In the genomic region with DNA sequence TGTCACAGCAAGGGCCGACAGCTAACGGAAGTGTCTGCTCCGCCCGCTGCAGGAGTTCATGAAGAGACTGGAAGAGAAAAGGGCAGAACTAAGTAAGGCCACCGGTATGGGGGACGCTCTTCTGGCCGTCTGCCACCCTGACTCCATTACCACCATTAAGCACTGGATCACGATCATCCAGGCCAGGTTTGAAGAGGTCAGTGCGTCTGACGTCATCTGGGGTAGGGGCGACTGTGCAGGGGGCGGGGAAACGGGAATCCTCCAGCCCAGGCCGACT, we compare ENCODE assay signal across 16 mouse cellular contexts.
DNase-seq lines count a peak whose midpoint lies in the region; ATAC-seq and TF ChIP-seq lines count a peak whose summit lies in the region.
"Had no signal": no experiment of that assay in that cellular context is flagged by ENCODE, and none has a peak within 500 bp of the region (broad histone marks: within the 10 kb centered on the region; RNA-seq: fewer than 3 reads in every experiment).

No protein-coding gene starts in this region.

- no peak for DNase-seq in heart, adult 8-10 months (ENCODE audit: low spot score)
- DNase-seq in kidney, postnatal 10 days: peak; percentile 32
- DNase-seq in kidney, postnatal 4 days: no peak
- DNase-seq in R1 (ENCODE audit: low read depth, low spot score): peak; percentile 52
- no peak for DNase-seq in hindbrain, postnatal 0 days (ENCODE audit: low spot score)
- no peak for DNase-seq in cerebellum, adult 2 months
- DNase-seq: cerebellum, adult 9-11 months; spleen, adult 18-20 months; thymus, postnatal 14 days had no signal

- H3K36me3 ChIP-seq in heart, embryonic 15.5 days: peaks cover 67% of the 10 kb centered on the region
- peaks cover 34% of the 10 kb centered on the region for H3K36me3 ChIP-seq in small intestine, adult 2 months (ENCODE audit: control insufficient read depth, insufficient read depth, low read length)
- peaks cover 54% of the 10 kb centered on the region for H3K36me3 ChIP-seq in hindbrain, postnatal 0 days (ENCODE audit: insufficient read depth, low read length)

- H3K4me2 ChIP-seq in heart, embryonic 15.5 days: no peak overlapping the region
- no peak overlapping the region for H3K4me2 ChIP-seq in hindbrain, postnatal 0 days (ENCODE audit: low read depth, low read length)
- H3K4me2 ChIP-seq: forebrain, embryonic 13.5 days; liver, embryonic 11.5 days; midbrain, embryonic 11.5 days; neural tube, embryonic 12.5 days had no signal

- H3K9ac ChIP-seq in heart, embryonic 15.5 days: no peak overlapping the region
- no peak overlapping the region for H3K9ac ChIP-seq in hindbrain, postnatal 0 days (replicated peaks; ENCODE audit: low read length)
- H3K9ac ChIP-seq: forebrain, embryonic 13.5 days; neural tube, embryonic 12.5 days had no signal

- no peaks in the 10 kb centered on the region for H3K9me3 ChIP-seq in heart, embryonic 15.5 days (replicated peaks)
- no peaks in the 10 kb centered on the region for H3K9me3 ChIP-seq in hindbrain, postnatal 0 days (ENCODE audit: low read length)
- H3K9me3 ChIP-seq: forebrain, embryonic 13.5 days; neural tube, embryonic 12.5 days had no signal

- peak overlapping the region; percentile 67 for H3K27ac ChIP-seq in heart, embryonic 15.5 days
- peak overlapping the region; percentile 16; the same call in 1 of the 2 replicates for H3K27ac ChIP-seq in small intestine, adult 2 months (ENCODE audit: insufficient read depth, low read depth, low read length)
- H3K27ac ChIP-seq in hindbrain, postnatal 0 days: no peak overlapping the region
- H3K27ac ChIP-seq in cerebellum, adult 2 months (ENCODE audit: insufficient read depth, low read length): no peak overlapping the region
- H3K27ac ChIP-seq: forebrain, embryonic 13.5 days; neural tube, embryonic 12.5 days had no signal

- H3K27me3 ChIP-seq in heart, embryonic 15.5 days: no peaks in the 10 kb centered on the region
- H3K27me3 ChIP-seq in small intestine, adult 2 months (ENCODE audit: control insufficient read depth, insufficient read depth, low read length): no peaks in the 10 kb centered on the region
- no peaks in the 10 kb centered on the region for H3K27me3 ChIP-seq in hindbrain, postnatal 0 days (ENCODE audit: insufficient read depth, low read length)
- no peaks in the 10 kb centered on the region for H3K27me3 ChIP-seq in cerebellum, adult 2 months (ENCODE audit: control insufficient read depth, insufficient read depth, low read length)
- H3K27me3 ChIP-seq: forebrain, embryonic 13.5 days; neural tube, embryonic 12.5 days had no signal

- TF ChIP-seq CTCF in small intestine, adult 2 months (IDR thresholded peaks at IDR 0.05; ENCODE audit: extremely low read depth, insufficient read length, insufficient replicate concordance, low read depth, low read length): no peak
- no peak for TF ChIP-seq CTCF in hindbrain, postnatal 0 days (IDR thresholded peaks at IDR 0.05; ENCODE audit: low read depth)
- TF ChIP-seq CTCF in cerebellum, adult 2 months (IDR thresholded peaks at IDR 0.05; ENCODE audit: borderline replicate concordance, insufficient read depth, low read depth, low read length): no peak

- WGBS in heart, embryonic 15.5 days: 72% methylated on average over 14 of the region's 14 CpGs
- 86% methylated on average over 14 of the region's 14 CpGs for whole genome bisulfite sequencing in small intestine, adult 2 months
- 83% methylated on average over 14 of the region's 14 CpGs for WGBS in hindbrain, postnatal 0 days
- 79% methylated on average over 14 of the region's 14 CpGs for WGBS in cerebellum, adult 2 months

- peaks cover 24% of the 10 kb centered on the region for H3K4me1 ChIP-seq in heart, embryonic 15.5 days (replicated peaks)
- H3K4me1 ChIP-seq in small intestine, adult 2 months (ENCODE audit: control insufficient read depth, insufficient read depth, insufficient read length, low read length): no peaks in the 10 kb centered on the region; the same call in 1 of the 2 replicates
- H3K4me1 ChIP-seq in hindbrain, postnatal 0 days (ENCODE audit: insufficient read depth, low read length): no peaks in the 10 kb centered on the region
- H3K4me1 ChIP-seq in cerebellum, adult 2 months (ENCODE audit: control insufficient read depth, insufficient read depth, low read length): peaks cover 12% of the 10 kb centered on the region; the same call in 1 of the 2 replicates
- H3K4me1 ChIP-seq: forebrain, embryonic 13.5 days; neural tube, embryonic 12.5 days had no signal

- TF ChIP-seq POLR2A in small intestine, adult 2 months (IDR thresholded peaks at IDR 0.05; ENCODE audit: low read depth, low read length): no peak
- TF ChIP-seq POLR2A in cerebellum, adult 2 months (IDR thresholded peaks at IDR 0.05; ENCODE audit: borderline replicate concordance, insufficient read depth, low read length): no peak

- H3K4me3 ChIP-seq in heart, embryonic 15.5 days: no peak overlapping the region
- H3K4me3 ChIP-seq in small intestine, adult 2 months (ENCODE audit: low read depth, low read length): no peak overlapping the region
- no peak overlapping the region for H3K4me3 ChIP-seq in hindbrain, postnatal 0 days (ENCODE audit: low read length)
- H3K4me3 ChIP-seq in cerebellum, adult 2 months (replicated peaks; ENCODE audit: insufficient read depth, low read depth, low read length): no peak overlapping the region
- H3K4me3 ChIP-seq: forebrain, embryonic 13.5 days; neural tube, embryonic 12.5 days had no signal

- no peak for ATAC-seq in heart, embryonic 15.5 days (replicated peaks; ENCODE audit: insufficient number of reproducible peaks, insufficient read depth, low FRiP score, low read depth)
- no peak for ATAC-seq in hindbrain, postnatal 0 days
- ATAC-seq: forebrain, embryonic 13.5 days; inflammation-experienced regulatory T-cells, adult 6 months had no signal

Comparison
In these comparisons a context has a peak if more than half of its experiments do, and no peak if none do; other contexts are left out.
1. DNase-seq: peak in kidney, postnatal 10 days (single experiment) and R1 (single experiment); none in heart, adult 8-10 months (single experiment), kidney, postnatal 4 days (0 of 2), hindbrain, postnatal 0 days (single experiment) and cerebellum, adult 2 months (0 of 2).
2. H3K27ac ChIP-seq: peak in heart, embryonic 15.5 days (single experiment) and small intestine, adult 2 months (single experiment); none in hindbrain, postnatal 0 days (single experiment) and cerebellum, adult 2 months (single experiment).